Mouse (Mus musculus): ENCODE measurements around the gene Wnt5b. TPM values are rescaled to one million over a fixed set of nuclear protein-coding genes. Genes with fewer than 3 reads are reported as not detected.

Wnt5b gene
- polyA plus RNA-seq, 1 experiment: 0.04 TPM

GRCm38 (mm10) chr6:119407818-119408217 is 136.3 kb downstream of the Wnt5b start:
- Histone ChIP-seq H3K4me2 (ENCODE audit: low read depth) (no peak overlapping the region), H3K4me3 (no peak overlapping the region), H3K79me2 (ENCODE audit: control insufficient read depth, insufficient read depth) (no peaks in the 10 kb centered on the region), H3K27me3 (ENCODE audit: control insufficient read depth, insufficient read depth, insufficient read length) (peaks cover 5% of the 10 kb centered on the region), H3K36me3 (ENCODE audit: control insufficient read depth, insufficient read depth) (no peaks in the 10 kb centered on the region), H3ac (ENCODE audit: control insufficient read depth, insufficient read length) (no peak overlapping the region)
- TF ChIP-seq MYOD1 (IDR thresholded peaks at IDR 0.05; ENCODE audit: control insufficient read depth in 1 of 3, insufficient read length in 2 of 3, low read depth in 2 of 3) (no peak), TCF3 (IDR thresholded peaks at IDR 0.05; ENCODE audit: insufficient read length, low read depth) (no peak), CEBPB (IDR thresholded peaks at IDR 0.05; ENCODE audit: insufficient read depth, poor library complexity, severe bottlenecking) (no peak), SRF (IDR thresholded peaks at IDR 0.05; ENCODE audit: control insufficient read depth, insufficient read length, low read depth) (no peak), MYOG (IDR thresholded peaks at IDR 0.05; ENCODE audit: control insufficient read depth in 1 of 3, insufficient read depth in 1 of 3, insufficient read length in 2 of 3, low read depth in 2 of 3) (no peak), TCF12 (IDR thresholded peaks at IDR 0.05; ENCODE audit: insufficient read depth, poor library complexity, severe bottlenecking) (no peak), REST (IDR thresholded peaks at IDR 0.05; ENCODE audit: insufficient read depth, insufficient read length) (no peak), E2F4 (IDR thresholded peaks at IDR 0.05; ENCODE audit: insufficient read depth) (no peak), POLR2AphosphoS2 (IDR thresholded peaks at IDR 0.05; ENCODE audit: insufficient read length, low read depth) (no peak), POLR2A (IDR thresholded peaks at IDR 0.05; ENCODE audit: insufficient read length, low read depth) (no peak), USF1 (IDR thresholded peaks at IDR 0.05; ENCODE audit: low read depth) (no peak), MAX (IDR thresholded peaks at IDR 0.05; ENCODE audit: low read depth) (no peak)

GRCm38 (mm10) chr6:119406528-119406927 is 137.6 kb downstream of the Wnt5b start:
- Histone ChIP-seq H3K79me2 (ENCODE audit: control insufficient read depth, insufficient read depth) (no peaks in the 10 kb centered on the region), H3K4me3 (no peak overlapping the region), H3K4me2 (ENCODE audit: low read depth) (no peak overlapping the region), H3K36me3 (ENCODE audit: control insufficient read depth, insufficient read depth) (no peaks in the 10 kb centered on the region), H3ac (ENCODE audit: control insufficient read depth, insufficient read length) (no peak overlapping the region), H3K27me3 (ENCODE audit: control insufficient read depth, insufficient read depth, insufficient read length) (peaks cover 5% of the 10 kb centered on the region)
- TF ChIP-seq SRF (IDR thresholded peaks at IDR 0.05; ENCODE audit: control insufficient read depth, insufficient read length, low read depth) (no peak), MAX (IDR thresholded peaks at IDR 0.05; ENCODE audit: low read depth) (no peak), TCF3 (IDR thresholded peaks at IDR 0.05; ENCODE audit: insufficient read length, low read depth) (no peak), CEBPB (IDR thresholded peaks at IDR 0.05; ENCODE audit: insufficient read depth, poor library complexity, severe bottlenecking) (no peak), REST (IDR thresholded peaks at IDR 0.05; ENCODE audit: insufficient read depth, insufficient read length) (no peak), POLR2AphosphoS2 (IDR thresholded peaks at IDR 0.05; ENCODE audit: insufficient read length, low read depth) (no peak), POLR2A (IDR thresholded peaks at IDR 0.05; ENCODE audit: insufficient read length, low read depth) (no peak), USF1 (IDR thresholded peaks at IDR 0.05; ENCODE audit: low read depth) (no peak), MYOG (IDR thresholded peaks at IDR 0.05; ENCODE audit: control insufficient read depth in 1 of 3, insufficient read depth in 1 of 3, insufficient read length in 2 of 3, low read depth in 2 of 3) (no peak), E2F4 (IDR thresholded peaks at IDR 0.05; ENCODE audit: insufficient read depth) (no peak), TCF12 (IDR thresholded peaks at IDR 0.05; ENCODE audit: insufficient read depth, poor library complexity, severe bottlenecking) (no peak), MYOD1 (IDR thresholded peaks at IDR 0.05; ENCODE audit: control insufficient read depth in 1 of 3, insufficient read length in 2 of 3, low read depth in 2 of 3) (no peak)

- H3K4me2 ChIP-seq (ENCODE audit: low read depth): no peak overlapping the region
- TF ChIP-seq USF1 (IDR thresholded peaks at IDR 0.05; ENCODE audit: low read depth): no peak
- no peak for TF ChIP-seq MYOD1 (IDR thresholded peaks at IDR 0.05; ENCODE audit: control insufficient read depth in 1 of 3, insufficient read length in 2 of 3, low read depth in 2 of 3)
- H3K4me3 ChIP-seq: no peak overlapping the region
- no peak overlapping the region for H3ac ChIP-seq (ENCODE audit: control insufficient read depth, insufficient read length)
- H3K27me3 ChIP-seq (ENCODE audit: control insufficient read depth, insufficient read depth, insufficient read length): peaks cover 5% of the 10 kb centered on the region
- no peaks in the 10 kb centered on the region for H3K79me2 ChIP-seq (ENCODE audit: control insufficient read depth, insufficient read depth)
- H3K36me3 ChIP-seq (ENCODE audit: control insufficient read depth, insufficient read depth): no peaks in the 10 kb centered on the region
Observed at GRCm38 (mm10) chr6:119405310-119405709, 138.8 kb downstream of the Wnt5b start.

- H3K79me2 ChIP-seq (ENCODE audit: control insufficient read depth, insufficient read depth): no peaks in the 10 kb centered on the region
- peaks cover 5% of the 10 kb centered on the region for H3K27me3 ChIP-seq (ENCODE audit: control insufficient read depth, insufficient read depth, insufficient read length)
- no peaks in the 10 kb centered on the region for H3K36me3 ChIP-seq (ENCODE audit: control insufficient read depth, insufficient read depth)
- no peak overlapping the region for H3ac ChIP-seq (ENCODE audit: control insufficient read depth, insufficient read length)
- H3K4me3 ChIP-seq: no peak overlapping the region
- TF ChIP-seq E2F4 (IDR thresholded peaks at IDR 0.05; ENCODE audit: insufficient read depth): no peak
- TF ChIP-seq TCF12 (IDR thresholded peaks at IDR 0.05; ENCODE audit: insufficient read depth, poor library complexity, severe bottlenecking): no peak
- no peak for TF ChIP-seq USF1 (IDR thresholded peaks at IDR 0.05; ENCODE audit: low read depth)
- TF ChIP-seq MAX (IDR thresholded peaks at IDR 0.05; ENCODE audit: low read depth): no peak
- no peak for TF ChIP-seq MYOD1 (IDR thresholded peaks at IDR 0.05; ENCODE audit: control insufficient read depth in 1 of 3, insufficient read length in 2 of 3, low read depth in 2 of 3)
- TF ChIP-seq MYOG (IDR thresholded peaks at IDR 0.05; ENCODE audit: control insufficient read depth in 1 of 3, insufficient read depth in 1 of 3, insufficient read length in 2 of 3, low read depth in 2 of 3): no peak
- TF ChIP-seq POLR2AphosphoS2 (IDR thresholded peaks at IDR 0.05; ENCODE audit: insufficient read length, low read depth): no peak
- TF ChIP-seq REST (IDR thresholded peaks at IDR 0.05; ENCODE audit: insufficient read depth, insufficient read length): no peak
- TF ChIP-seq TCF3 (IDR thresholded peaks at IDR 0.05; ENCODE audit: insufficient read length, low read depth): no peak
- TF ChIP-seq CEBPB (IDR thresholded peaks at IDR 0.05; ENCODE audit: insufficient read depth, poor library complexity, severe bottlenecking): no peak
- TF ChIP-seq POLR2A (IDR thresholded peaks at IDR 0.05; ENCODE audit: insufficient read length, low read depth): no peak
- TF ChIP-seq SRF (IDR thresholded peaks at IDR 0.05; ENCODE audit: control insufficient read depth, insufficient read length, low read depth): no peak
- H3K4me2 ChIP-seq (ENCODE audit: low read depth): no peak overlapping the region
Observed at GRCm38 (mm10) chr6:119404854-119405253, 139.3 kb downstream of the Wnt5b start.

GRCm38 (mm10) chr6:119402976-119403375 is 141.2 kb downstream of the Wnt5b start:
- no peak overlapping the region for H3K4me3 ChIP-seq
- H3K36me3 ChIP-seq (ENCODE audit: control insufficient read depth, insufficient read depth): no peaks in the 10 kb centered on the region
- H3K79me2 ChIP-seq (ENCODE audit: control insufficient read depth, insufficient read depth): no peaks in the 10 kb centered on the region
- peaks cover 5% of the 10 kb centered on the region for H3K27me3 ChIP-seq (ENCODE audit: control insufficient read depth, insufficient read depth, insufficient read length)
- H3ac ChIP-seq (ENCODE audit: control insufficient read depth, insufficient read length): no peak overlapping the region
- no peak overlapping the region for H3K4me2 ChIP-seq (ENCODE audit: low read depth)
- TF ChIP-seq MYOD1 (IDR thresholded peaks at IDR 0.05; ENCODE audit: control insufficient read depth in 1 of 3, insufficient read length in 2 of 3, low read depth in 2 of 3) (no peak), POLR2AphosphoS2 (IDR thresholded peaks at IDR 0.05; ENCODE audit: insufficient read length, low read depth) (no peak), TCF3 (IDR thresholded peaks at IDR 0.05; ENCODE audit: insufficient read length, low read depth) (no peak), E2F4 (IDR thresholded peaks at IDR 0.05; ENCODE audit: insufficient read depth) (no peak), POLR2A (IDR thresholded peaks at IDR 0.05; ENCODE audit: insufficient read length, low read depth) (no peak), REST (IDR thresholded peaks at IDR 0.05; ENCODE audit: insufficient read depth, insufficient read length) (no peak), USF1 (IDR thresholded peaks at IDR 0.05; ENCODE audit: low read depth) (no peak), SRF (IDR thresholded peaks at IDR 0.05; ENCODE audit: control insufficient read depth, insufficient read length, low read depth) (no peak), TCF12 (IDR thresholded peaks at IDR 0.05; ENCODE audit: insufficient read depth, poor library complexity, severe bottlenecking) (no peak), MAX (IDR thresholded peaks at IDR 0.05; ENCODE audit: low read depth) (no peak), MYOG (IDR thresholded peaks at IDR 0.05; ENCODE audit: control insufficient read depth in 1 of 3, insufficient read depth in 1 of 3, insufficient read length in 2 of 3, low read depth in 2 of 3) (no peak), CEBPB (IDR thresholded peaks at IDR 0.05; ENCODE audit: insufficient read depth, poor library complexity, severe bottlenecking) (no peak)

All from myocyte (in vitro differentiated cells).